Mouse (Mus musculus) T-helper 1 cell (primary cell): ENCODE measurements around the gene Snx32.

Source experiments
- in situ Hi-C: fragments of 300-600 bp; cut with MboI, MseI; formaldehyde crosslinking; loops from one replicate; pipeline ENCODE4 v1.15.1; 2025; ENCODE audit warnings: high pct_unique_total_duplicates

Gene Snx32

GRCm38 (mm10) chr19:5457746-5458442, 52.4 kb downstream of the Snx32 start, which contains the start of gene Ccdc85b:
TSS of gene Ccdc85b (minus strand) at chr19:5457894.
- in situ Hi-C loops, result no loop called here

DNA sequence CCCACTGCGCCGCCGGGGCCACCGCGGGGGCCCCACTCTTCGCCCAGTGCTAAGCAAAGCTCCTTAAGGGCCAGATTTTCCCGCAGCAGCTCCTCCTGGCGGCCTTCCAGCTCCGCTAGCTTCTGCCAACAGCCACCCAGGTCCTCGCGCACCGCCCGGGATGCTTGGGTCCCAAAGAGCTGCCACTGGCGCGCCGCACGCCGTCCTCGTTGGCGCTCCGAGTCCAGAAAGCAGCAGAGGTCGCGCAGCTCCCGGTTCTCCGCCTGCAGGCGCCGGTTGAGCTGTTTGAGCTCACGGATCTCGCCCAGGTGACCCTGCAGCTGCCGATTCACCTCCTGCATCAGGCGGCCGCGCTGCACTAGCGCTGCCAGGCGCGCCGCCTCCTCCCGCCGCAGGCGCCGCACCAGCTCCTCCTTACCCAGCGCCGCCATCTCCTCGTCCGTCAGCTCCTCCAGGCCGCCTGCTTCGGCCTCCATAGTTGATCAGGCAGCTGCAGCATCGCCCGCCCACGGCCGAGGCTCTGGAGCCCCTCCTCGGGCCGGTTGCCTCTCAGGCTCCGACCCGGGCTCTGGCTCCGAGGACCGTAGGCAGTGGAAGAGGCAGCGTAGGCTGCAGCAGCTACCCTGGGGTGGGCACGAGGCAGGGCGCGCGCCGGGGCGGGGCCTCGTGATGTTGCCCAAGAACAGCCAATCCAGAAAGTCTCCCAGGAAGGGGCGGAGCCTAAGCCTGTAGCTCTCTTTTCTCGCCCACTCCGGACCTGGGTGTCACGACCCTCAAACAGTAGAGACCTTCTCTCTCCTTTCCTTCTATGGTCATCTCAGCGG, 53.2 kb downstream of the Snx32 start:
- in situ Hi-C loops, result no loop called here

DNA sequence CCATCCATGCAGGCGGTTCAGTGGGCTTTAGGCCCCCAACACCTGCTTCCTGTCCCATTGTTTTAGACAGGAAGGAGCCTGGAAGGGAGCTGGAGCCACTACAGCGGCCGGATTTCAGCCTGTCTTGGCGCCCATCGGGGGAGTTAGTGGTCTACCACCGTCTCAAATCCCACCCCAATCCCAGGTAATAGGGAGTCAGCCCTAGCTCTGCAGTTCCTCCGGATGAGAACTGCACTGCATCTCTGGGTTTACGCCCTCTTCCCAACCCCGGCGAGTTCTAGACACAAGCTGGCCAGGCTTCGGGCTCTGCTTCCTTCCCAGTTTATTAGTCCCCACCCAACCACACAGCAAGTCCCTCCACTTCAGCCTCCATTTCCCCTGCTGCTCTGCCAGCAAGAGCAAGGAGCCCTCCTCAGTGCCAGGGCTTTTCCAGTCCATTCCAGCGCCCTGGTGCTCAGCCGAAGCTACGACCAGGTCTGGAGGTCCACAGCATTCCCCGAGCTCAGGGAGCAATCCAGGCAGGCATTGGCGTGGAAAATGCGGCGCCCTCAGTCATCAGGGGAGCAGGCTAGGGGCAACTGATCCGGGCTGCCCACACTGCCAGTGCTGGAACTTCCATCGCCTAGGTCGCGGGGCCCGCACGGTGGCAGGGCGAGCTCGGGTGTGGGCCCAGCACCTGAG, 54.0 kb downstream of the Snx32 start:
- in situ Hi-C loops, result no loop called here

- in situ Hi-C loops, result no loop called here
These were observed 54.8 kb downstream of the Snx32 start for GRCm38 (mm10) chr19:5455568-5455967.

- in situ Hi-C loops, result no loop called here
These were observed 55.3 kb downstream of the Snx32 start for GRCm38 (mm10) chr19:5455037-5455436.

- in situ Hi-C loops, result no loop called here
These were observed 58.6 kb downstream of the Snx32 start for GRCm38 (mm10) chr19:5451766-5452165.

- in situ Hi-C loops, result no loop called here
These were observed 60.7 kb downstream of the Snx32 start for GRCm38 (mm10) chr19:5449673-5450072.

DNA sequence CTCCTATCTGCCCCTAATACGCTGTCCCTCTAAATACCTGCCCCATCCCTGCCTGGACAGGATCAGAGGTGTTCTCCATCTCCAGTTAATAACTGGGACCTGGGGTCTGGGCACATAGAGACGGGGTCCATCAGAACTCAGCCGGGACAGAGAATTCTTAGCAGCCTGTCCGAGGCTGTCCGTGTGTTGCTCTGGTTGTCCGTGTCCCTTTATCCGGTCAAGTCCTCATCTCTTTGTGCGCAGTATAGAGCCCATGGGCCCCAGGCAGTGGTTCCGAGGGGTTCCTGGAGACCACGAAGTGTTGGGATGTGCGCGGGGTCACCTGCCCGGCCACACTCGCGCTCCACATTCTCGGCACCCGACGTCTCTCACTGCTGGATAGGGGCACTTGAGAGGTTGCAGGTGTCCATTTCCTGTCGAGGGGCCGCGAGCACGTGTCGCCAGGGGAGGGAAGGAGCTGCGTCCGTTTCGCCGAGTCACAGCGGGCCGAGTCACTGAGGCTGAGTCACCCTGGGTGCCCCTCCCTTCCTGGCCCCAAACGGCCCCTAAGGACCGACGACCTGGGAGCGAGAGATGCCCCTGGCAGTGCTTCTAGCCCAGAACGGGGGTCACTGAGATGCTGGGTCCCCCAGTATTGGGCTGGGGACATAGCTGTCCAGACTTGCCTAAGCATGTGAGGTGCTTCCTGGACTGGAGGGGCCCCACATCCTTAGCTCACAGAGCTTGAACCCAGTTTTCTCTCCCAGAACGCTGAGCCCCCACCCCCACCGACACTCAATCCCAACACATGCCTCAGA, 61.8 kb downstream of the Snx32 start:
- in situ Hi-C loops, result no loop called here

DNA sequence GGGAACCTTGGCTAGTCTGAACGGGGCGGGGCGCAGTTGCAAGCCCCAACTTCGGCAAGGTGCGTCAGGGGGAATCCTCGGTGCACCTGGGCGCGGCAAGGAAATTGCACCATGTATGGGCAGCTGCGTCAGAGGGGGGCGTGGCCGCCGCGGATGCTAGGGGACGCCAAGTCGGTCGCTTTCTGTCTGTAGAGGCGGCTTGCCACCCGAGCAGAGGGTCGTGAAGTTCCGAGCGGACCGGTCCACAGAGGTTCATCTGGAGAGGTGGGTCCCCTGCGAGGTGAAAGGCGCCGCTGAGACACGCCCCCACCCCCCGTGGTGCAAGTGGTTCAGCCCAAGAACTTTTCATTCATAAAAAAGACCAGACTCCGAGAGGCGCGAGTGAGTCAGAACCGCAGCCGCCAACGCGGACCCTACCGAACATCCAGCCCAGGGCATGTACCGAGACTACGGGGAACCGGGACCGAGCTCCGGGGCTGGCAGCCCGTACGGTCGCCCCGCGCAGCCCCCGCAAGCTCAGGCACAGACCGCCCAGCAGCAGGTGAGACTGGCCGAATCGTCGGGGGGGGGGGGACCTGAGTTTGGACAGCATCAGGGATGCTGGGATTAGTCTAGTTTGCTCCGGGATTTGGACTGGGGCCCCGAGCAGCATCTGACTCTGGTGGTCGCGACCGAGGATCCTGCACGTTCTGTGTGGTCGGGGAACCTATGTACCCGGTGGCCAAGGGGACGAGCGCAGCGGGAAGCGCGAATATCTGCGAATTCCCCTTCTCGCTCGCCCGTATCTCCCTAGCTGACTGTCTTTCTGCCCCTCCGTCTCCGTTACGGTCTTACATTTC, 62.6 kb downstream of the Snx32 start, which contains the start of gene Fosl1:
Fosl1 (plus strand) TSS at position 33 of the 839 bp plus-strand sequence.
- in situ Hi-C loops, result no loop called here

GRCm38 (mm10) chr19:5445747-5446146, 64.6 kb downstream of the Snx32 start:
- in situ Hi-C loops, result no loop called here

DNA sequence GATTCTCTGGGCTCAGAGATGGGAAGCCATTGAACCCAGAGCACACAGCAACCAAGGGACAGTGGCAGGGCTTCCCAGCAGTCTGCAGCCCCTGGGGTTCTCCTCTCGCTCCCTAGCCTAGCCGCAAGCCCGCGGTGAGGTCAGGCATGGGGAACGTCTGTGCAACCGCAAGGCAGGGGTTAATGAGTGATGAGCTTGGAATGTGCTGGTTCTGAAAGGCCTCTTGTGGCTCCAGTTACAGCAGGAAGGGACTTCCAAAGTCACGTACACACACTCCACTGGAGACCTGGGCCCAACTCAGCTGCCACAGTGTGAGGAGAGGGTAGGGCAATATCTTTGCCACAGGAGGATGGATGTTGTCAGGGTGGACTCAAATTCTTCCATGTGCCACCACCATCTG, 65.4 kb downstream of the Snx32 start:
- in situ Hi-C loops, result no loop called here

DNA sequence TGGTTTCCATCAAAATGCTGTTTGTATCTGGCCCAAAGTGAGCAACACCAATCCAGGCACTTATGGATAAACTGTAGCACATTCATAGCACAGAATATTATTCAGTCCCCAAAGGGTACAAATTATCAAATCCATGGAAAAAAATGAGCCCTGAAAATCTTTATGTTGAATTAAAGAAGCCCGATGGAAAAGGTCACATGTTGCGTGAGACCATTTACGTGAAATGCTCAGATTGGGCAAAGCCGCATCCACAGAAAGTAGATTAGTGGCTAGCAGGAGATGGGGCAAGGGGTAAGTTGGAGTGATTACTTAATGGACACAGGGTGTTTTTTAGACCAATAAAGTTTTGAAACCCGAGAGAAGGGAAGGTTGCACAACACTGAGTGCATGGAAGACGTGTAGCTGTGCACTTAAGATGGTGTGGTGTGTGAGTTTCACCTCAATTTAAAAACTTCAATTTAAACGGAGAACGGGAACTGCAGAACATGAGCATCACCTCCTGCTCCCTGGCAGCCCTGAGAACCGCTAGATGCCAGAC, 65.9 kb downstream of the Snx32 start:
- in situ Hi-C loops, result no loop called here
